Mouse (Mus musculus): ENCODE data around the gene AL732309.1. TPM values are rescaled to one million over a fixed set of nuclear protein-coding genes. Genes with fewer than 3 reads are reported as not detected.

Gene AL732309.1
- polyA plus RNA-seq, 1 experiment = 12.5 TPM

GRCm38 (mm10) chr2:25200631-25201030 lies 46.0 kb downstream of the AL732309.1 start:
- WGBS = 93% methylated on average over 2 of the region's 2 CpGs
- H3K4me3 ChIP-seq (replicated peaks; ENCODE audit: insufficient read depth, low read depth, low read length) = no peak overlapping the region
- DNase-seq = no peak
- no peaks in the 10 kb centered on the region for H3K27me3 ChIP-seq (ENCODE audit: control insufficient read depth, insufficient read depth, low read length)
- H3K27ac ChIP-seq (ENCODE audit: insufficient read depth, low read length) = no peak overlapping the region
- H3K4me1 ChIP-seq (ENCODE audit: control insufficient read depth, insufficient read depth, low read length) = no peaks in the 10 kb centered on the region
- TF ChIP-seq POLR2A (IDR thresholded peaks at IDR 0.05; ENCODE audit: borderline replicate concordance, insufficient read depth, low read length) (no peak), CTCF (IDR thresholded peaks at IDR 0.05; ENCODE audit: borderline replicate concordance, insufficient read depth, low read depth, low read length) (no peak)

GRCm38 (mm10) chr2:25197946-25198345 lies 48.7 kb downstream of the AL732309.1 start:
- peaks cover 3% of the 10 kb centered on the region; the same call in 1 of the 2 replicates for H3K4me1 ChIP-seq (ENCODE audit: control insufficient read depth, insufficient read depth, low read length)
- H3K4me3 ChIP-seq (replicated peaks; ENCODE audit: insufficient read depth, low read depth, low read length) = no peak overlapping the region
- H3K27ac ChIP-seq (ENCODE audit: insufficient read depth, low read length) = no peak overlapping the region
- no peak for TF ChIP-seq CTCF (IDR thresholded peaks at IDR 0.05; ENCODE audit: borderline replicate concordance, insufficient read depth, low read depth, low read length)
- no peak for TF ChIP-seq POLR2A (IDR thresholded peaks at IDR 0.05; ENCODE audit: borderline replicate concordance, insufficient read depth, low read length)
- H3K27me3 ChIP-seq (ENCODE audit: control insufficient read depth, insufficient read depth, low read length) = no peaks in the 10 kb centered on the region
- DNase-seq = no peak

- Histone ChIP-seq H3K4me1 (ENCODE audit: control insufficient read depth, insufficient read depth, low read length) (peaks cover 3% of the 10 kb centered on the region; the same call in 1 of the 2 replicates), H3K4me3 (replicated peaks; ENCODE audit: insufficient read depth, low read depth, low read length) (no peak overlapping the region), H3K27me3 (ENCODE audit: control insufficient read depth, insufficient read depth, low read length) (no peaks in the 10 kb centered on the region), H3K27ac (ENCODE audit: insufficient read depth, low read length) (no peak overlapping the region)
- no peak for DNase-seq
- WGBS = 37% methylated on average over 2 of the region's 2 CpGs
- TF ChIP-seq POLR2A (IDR thresholded peaks at IDR 0.05; ENCODE audit: borderline replicate concordance, insufficient read depth, low read length) (no peak), CTCF (IDR thresholded peaks at IDR 0.05; ENCODE audit: borderline replicate concordance, insufficient read depth, low read depth, low read length) (no peak)
Measured at GRCm38 (mm10) chr2:25197191-25197590, 49.5 kb downstream of the AL732309.1 start.

GRCm38 (mm10) chr2:25196172-25196954 lies 50.3 kb downstream of the AL732309.1 start, which contains the start of gene Tor4a:
Gene Tor4a (minus strand): TSS chr2:25196886.
- WGBS = 27% methylated on average over 8 of the region's 8 CpGs
- no peak for TF ChIP-seq CTCF (IDR thresholded peaks at IDR 0.05; ENCODE audit: borderline replicate concordance, insufficient read depth, low read depth, low read length)
- TF ChIP-seq POLR2A (IDR thresholded peaks at IDR 0.05; ENCODE audit: borderline replicate concordance, insufficient read depth, low read length) = no peak
- H3K27me3 ChIP-seq (ENCODE audit: control insufficient read depth, insufficient read depth, low read length) = no peaks in the 10 kb centered on the region
- H3K4me3 ChIP-seq (replicated peaks; ENCODE audit: insufficient read depth, low read depth, low read length) = no peak within 1 kb of the TSS
- no peak for DNase-seq
- no peak within 1 kb of the TSS for H3K27ac ChIP-seq (ENCODE audit: insufficient read depth, low read length)
- H3K4me1 ChIP-seq (ENCODE audit: control insufficient read depth, insufficient read depth, low read length) = peaks cover 3% of the 10 kb centered on the region; the same call in 1 of the 2 replicates

- Histone ChIP-seq H3K27ac (ENCODE audit: insufficient read depth, low read length) (no peak overlapping the region), H3K4me1 (ENCODE audit: control insufficient read depth, insufficient read depth, low read length) (peaks cover 3% of the 10 kb centered on the region; the same call in 1 of the 2 replicates), H3K4me3 (replicated peaks; ENCODE audit: insufficient read depth, low read depth, low read length) (no peak overlapping the region), H3K27me3 (ENCODE audit: control insufficient read depth, insufficient read depth, low read length) (no peaks in the 10 kb centered on the region)
- WGBS = 28% methylated on average over 55 of the region's 55 CpGs
- TF ChIP-seq CTCF (IDR thresholded peaks at IDR 0.05; ENCODE audit: borderline replicate concordance, insufficient read depth, low read depth, low read length) (no peak), POLR2A (IDR thresholded peaks at IDR 0.05; ENCODE audit: borderline replicate concordance, insufficient read depth, low read length) (no peak)
- DNase-seq = no peak
Measured at GRCm38 (mm10) chr2:25195211-25196156, 51.2 kb downstream of the AL732309.1 start.

Other genes starting within 250 kb of the AL732309.1 start
- gene Nsmf, start 192.5 kb downstream of the AL732309.1 start, polyA plus RNA-seq (2012; rRNA removed) = 203 and 244 TPM in 2 replicates
- gene Entpd8, start 166.6 kb downstream of the AL732309.1 start, polyA plus RNA-seq (2012; rRNA removed) = not detected in 2 replicates
- not detected in 2 replicates for gene Noxa1, start 151.7 kb downstream of the AL732309.1 start, polyA plus RNA-seq (2012; rRNA removed)
- gene Nrarp, start 66.1 kb downstream of the AL732309.1 start, polyA plus RNA-seq (2012; rRNA removed) = 7.7 and 9.4 TPM in 2 replicates
- 3.6 and 4.2 TPM in 2 replicates for gene Tor4a, start 50.0 kb downstream of the AL732309.1 start, polyA plus RNA-seq (2012; rRNA removed)
- gene Nelfb, start 35.4 kb downstream of the AL732309.1 start, polyA plus RNA-seq (2012; rRNA removed) = 69.4 and 84.5 TPM in 2 replicates
- gene Stpg3, start 32.2 kb downstream of the AL732309.1 start, polyA plus RNA-seq (2012; rRNA removed) = not detected in 2 replicates
- gene Fam166a, start 28.1 kb downstream of the AL732309.1 start, polyA plus RNA-seq (2012; rRNA removed) = 0.10 and 0.11 TPM in 2 replicates
- gene Tubb4b, start 22.2 kb downstream of the AL732309.1 start, polyA plus RNA-seq (2012; rRNA removed) = 647 and 663 TPM in 2 replicates
- gene Slc34a3, start 12.5 kb downstream of the AL732309.1 start, polyA plus RNA-seq (2012; rRNA removed) = 0.73 and 0.92 TPM in 2 replicates
- not detected in 2 replicates for gene Rnf224, start 10.1 kb downstream of the AL732309.1 start, polyA plus RNA-seq (2012; rRNA removed)
- 423 and 427 TPM in 2 replicates for gene Rnf208, start 4.6 kb downstream of the AL732309.1 start, polyA plus RNA-seq (2012; rRNA removed)
- gene Cysrt1, start 4.4 kb downstream of the AL732309.1 start, polyA plus RNA-seq (2012; rRNA removed) = 0.76 and 0.80 TPM in 2 replicates
- 31.9 and 33.4 TPM in 2 replicates for gene Tmem203, start 8.6 kb upstream of the AL732309.1 start, polyA plus RNA-seq (2012; rRNA removed)
- 91.0 and 96.9 TPM in 2 replicates for gene Tprn, start 15.8 kb upstream of the AL732309.1 start, polyA plus RNA-seq (2012; rRNA removed)
- gene Ssna1, start 25.6 kb upstream of the AL732309.1 start, polyA plus RNA-seq (2012; rRNA removed) = 74.5 and 75.9 TPM in 2 replicates
- gene Anapc2, start 25.6 kb upstream of the AL732309.1 start, polyA plus RNA-seq (2012; rRNA removed) = 103 TPM in 2 replicates
- gene Tmem210, start 41.3 kb upstream of the AL732309.1 start, polyA plus RNA-seq (2012; rRNA removed) = not detected in 2 replicates
- 0.20 and 0.21 TPM in 2 replicates for gene Lrrc26, start 43.1 kb upstream of the AL732309.1 start, polyA plus RNA-seq (2012; rRNA removed)
- gene Grin1, start 72.3 kb upstream of the AL732309.1 start, polyA plus RNA-seq (2012; rRNA removed) = 282 and 290 TPM in 2 replicates
- gene Man1b1, start 85.5 kb upstream of the AL732309.1 start, polyA plus RNA-seq (2012; rRNA removed) = 33.2 and 34.1 TPM in 2 replicates
- 63.1 and 71.2 TPM in 2 replicates for gene Dpp7, start 109.5 kb upstream of the AL732309.1 start, polyA plus RNA-seq (2012; rRNA removed)
- gene Uap1l1, start 118.8 kb upstream of the AL732309.1 start, polyA plus RNA-seq (2012; rRNA removed) = 19.0 and 22.1 TPM in 2 replicates
- 4.4 and 4.7 TPM in 2 replicates for gene Sapcd2, start 125.5 kb upstream of the AL732309.1 start, polyA plus RNA-seq (2012; rRNA removed)
- 12.3 and 12.5 TPM in 2 replicates for gene Entpd2, start 149.0 kb upstream of the AL732309.1 start, polyA plus RNA-seq (2012; rRNA removed)
- gene Npdc1, start 152.5 kb upstream of the AL732309.1 start, polyA plus RNA-seq (2012; rRNA removed) = 502 and 505 TPM in 2 replicates
- 0.51 and 0.71 TPM in 2 replicates for gene Fut7, start 176.4 kb upstream of the AL732309.1 start, polyA plus RNA-seq (2012; rRNA removed)
- 285 and 294 TPM in 2 replicates for gene Abca2, start 181.8 kb upstream of the AL732309.1 start, polyA plus RNA-seq (2012; rRNA removed)
- 0.84 and 2.8 TPM in 2 replicates for gene Clic3, start 210.0 kb upstream of the AL732309.1 start, polyA plus RNA-seq (2012; rRNA removed)
- gene Paxx, start 214.2 kb upstream of the AL732309.1 start, polyA plus RNA-seq (2012; rRNA removed) = 196 and 230 TPM in 2 replicates
- 2,130 and 2,485 TPM in 2 replicates for gene Ptgds, start 223.2 kb upstream of the AL732309.1 start, polyA plus RNA-seq (2012; rRNA removed)
- not detected in 2 replicates for gene Lcn12, start 247.0 kb upstream of the AL732309.1 start, polyA plus RNA-seq (2012; rRNA removed)

Data from cerebellum, adult 2 months (tissue).